Mouse (Mus musculus): Measurements from ENCODE around the gene Pdilt.

The Pdilt gene

DNA sequence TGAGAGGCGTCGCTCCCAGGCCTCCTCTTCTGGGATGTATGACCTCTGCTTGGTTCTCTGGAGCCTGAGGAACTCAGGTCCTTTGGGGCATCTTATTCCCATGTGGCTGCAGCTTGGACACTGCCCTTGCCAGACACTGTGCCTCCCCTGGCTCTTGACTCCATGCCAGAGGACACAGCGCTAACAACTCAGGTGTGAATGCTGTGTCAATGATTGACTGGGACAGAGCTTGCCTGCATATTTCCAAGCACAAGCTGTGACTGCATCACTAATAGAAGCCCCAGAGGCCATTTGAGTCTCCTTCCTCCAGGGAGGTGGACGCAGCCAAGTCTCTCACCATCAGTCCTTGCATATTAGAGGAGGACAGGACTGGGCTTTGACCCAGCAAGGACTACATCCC is 12.1 kb downstream of the Pdilt start:
- no peak for DNase-seq (ENCODE audit: low spot score in 2 of 2)

- no peak for DNase-seq (ENCODE audit: low spot score in 2 of 2)
Measured at GRCm38 (mm10) chr7:119490041-119490780, 33.1 kb downstream of the Pdilt start.

GRCm38 (mm10) chr7:119486683-119487082 is 36.6 kb downstream of the Pdilt start:
- no peak for DNase-seq (ENCODE audit: low spot score in 2 of 2)

DNA sequence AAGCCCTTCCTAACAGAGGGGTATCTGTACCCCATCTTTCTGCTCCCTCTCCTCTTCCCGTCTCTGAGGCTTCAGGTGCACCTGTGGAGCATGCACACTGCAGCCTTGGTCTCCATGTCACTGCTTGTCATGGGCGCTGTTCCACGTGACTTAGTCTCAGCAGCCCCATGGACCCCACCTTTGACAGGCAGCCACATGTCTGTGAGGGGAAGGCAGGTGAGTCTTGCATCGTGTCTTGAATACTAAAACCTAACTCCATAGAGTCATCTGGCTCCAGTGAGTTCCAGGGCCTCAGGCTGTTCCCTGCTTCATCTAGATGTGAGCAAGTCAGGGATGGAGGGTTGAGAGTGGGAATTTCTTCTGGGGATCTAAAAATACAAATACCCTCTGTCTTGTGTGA is 39.1 kb downstream of the Pdilt start:
- no peak for DNase-seq (ENCODE audit: low spot score in 2 of 2)

GRCm38 (mm10) chr7:119479256-119479655 is 44.0 kb downstream of the Pdilt start, which contains the start of gene Umod:
Umod (minus strand) TSS chr7:119479282.
- DNase-seq (ENCODE audit: low spot score in 2 of 2), result no peak

DNA sequence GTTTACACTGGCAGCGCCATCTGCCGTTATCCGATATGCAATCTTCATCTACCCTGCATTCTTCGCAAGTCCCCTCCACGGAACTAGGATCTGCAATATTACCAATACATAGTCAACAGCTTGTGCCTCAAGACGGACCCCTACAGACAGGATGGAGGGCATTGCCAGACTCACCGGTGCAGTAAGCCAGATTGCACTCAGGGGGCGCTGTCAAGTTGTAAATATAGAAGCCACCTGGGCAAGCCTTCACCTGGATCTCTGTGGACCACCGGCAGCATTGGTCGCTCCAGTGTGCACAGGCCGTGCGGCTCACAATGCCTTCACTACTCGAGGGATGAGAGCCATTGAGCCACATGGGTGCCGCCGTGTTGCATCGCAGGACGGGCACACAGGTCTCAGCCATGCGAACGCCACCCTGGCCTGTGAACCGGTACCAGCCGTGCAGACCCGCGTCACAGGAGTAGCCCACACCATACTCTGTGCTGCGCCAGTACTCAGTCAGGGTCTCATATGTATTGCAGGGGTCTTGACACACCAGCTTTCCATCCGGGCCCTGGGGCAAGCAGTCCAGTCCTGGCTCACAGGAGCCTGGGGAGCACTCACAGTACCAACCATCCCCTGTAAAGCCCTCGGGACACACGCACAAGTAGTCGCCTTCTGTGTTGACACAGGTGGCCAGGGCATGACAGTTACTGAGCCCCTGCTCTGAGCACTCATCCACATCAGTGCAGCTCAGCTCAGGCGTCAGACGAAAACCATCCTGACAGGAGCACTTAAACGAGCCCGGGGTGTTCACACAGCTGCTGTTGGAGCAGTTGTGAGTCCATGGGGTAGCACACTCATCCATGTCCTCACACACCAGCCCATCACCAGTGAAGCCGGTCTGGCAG is 46.5 kb downstream of the Pdilt start:
- no peak for DNase-seq (ENCODE audit: low spot score in 2 of 2)

- no peak for DNase-seq (ENCODE audit: low spot score in 2 of 2)
Measured at GRCm38 (mm10) chr7:119459185-119459584, 64.1 kb downstream of the Pdilt start, which contains the start of gene Gp2. Gp2 (minus strand) TSS chr7:119459285.

DNA sequence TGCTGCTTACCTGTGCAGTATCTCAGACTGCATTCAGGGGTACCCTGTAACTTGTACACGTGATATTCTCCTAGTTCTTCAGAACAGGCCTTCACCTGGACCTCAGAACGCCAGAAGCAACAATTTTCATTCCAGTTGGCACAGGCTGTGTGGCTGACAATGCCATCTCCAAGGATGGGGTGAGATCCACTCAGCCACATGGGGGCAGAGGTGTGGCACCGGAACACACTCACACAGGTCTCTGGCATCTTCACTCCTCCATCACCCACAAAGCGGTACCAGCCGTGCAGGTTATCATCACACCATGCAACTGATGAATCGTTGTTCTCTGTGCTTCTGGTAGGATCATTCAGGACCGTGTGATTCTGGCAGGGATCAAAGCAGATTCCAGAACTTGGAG is 69.1 kb downstream of the Pdilt start:
- DNase-seq (ENCODE audit: low spot score in 2 of 2), result no peak

DNA sequence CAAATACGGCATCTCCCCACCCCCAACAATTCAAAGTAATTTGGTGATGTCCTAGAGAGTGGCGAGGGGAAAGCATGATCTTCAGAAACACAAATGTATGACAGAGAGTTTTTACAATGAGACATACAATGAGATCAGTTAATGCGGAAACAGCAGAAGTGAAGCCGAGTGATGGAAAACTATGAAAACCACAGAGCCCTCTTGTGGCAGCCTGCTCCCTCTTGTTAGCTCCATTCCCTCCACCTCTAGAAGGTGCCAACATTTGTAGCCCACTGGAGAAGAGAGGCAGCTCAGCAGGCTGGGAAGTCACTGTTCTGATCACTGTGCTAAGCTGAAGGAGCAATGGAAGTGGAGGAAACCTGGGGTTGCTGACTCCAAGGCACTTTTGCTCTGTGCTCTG is 79.4 kb downstream of the Pdilt start:
- DNase-seq (ENCODE audit: low spot score in 2 of 2), result no peak

DNA sequence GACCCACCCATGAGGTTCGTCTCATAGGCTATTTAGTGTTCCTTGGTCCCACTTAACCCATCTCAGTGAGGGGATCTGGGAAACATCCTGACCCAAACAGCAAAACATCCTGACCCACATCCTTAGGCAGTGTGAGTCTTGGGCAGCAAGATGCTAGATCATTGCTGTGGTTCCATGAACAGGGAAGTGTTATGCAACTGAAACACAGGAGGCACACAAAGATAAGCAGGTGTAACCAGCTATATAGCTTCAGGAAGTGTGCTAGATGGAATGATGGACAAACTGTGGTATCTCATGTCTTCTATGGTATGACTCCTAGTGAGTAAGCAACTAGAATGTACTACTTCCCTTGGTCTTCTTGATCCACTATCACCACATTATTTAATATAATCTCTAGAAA is 81.4 kb downstream of the Pdilt start:
- DNase-seq (ENCODE audit: low spot score in 2 of 2), result no peak

Data from heart, adult 9 months (tissue).